Mouse (Mus musculus) kidney, postnatal 4 days (tissue): ENCODE results near the gene Dhx37.
"Not testable (repeated sequence)": the region's sequence is repeated elsewhere in the genome, so short reads cannot be mapped to it uniquely, and the experiment has no call there.

Experiments used
- DNase-seq, 2 experiments: peaks; one replicate each; pipeline ENCODE4 v3.0.0; 2021; ENCODE audit warnings: mixed read lengths in 2 of 2

Gene Dhx37

GRCm38 (mm10) chr5:125388358-125389092, 45.4 kb downstream of the Dhx37 start:
- no peak for DNase-seq

GRCm38 (mm10) chr5:125387295-125387694, 46.6 kb downstream of the Dhx37 start:
- not testable (repeated sequence) for DNase-seq

GRCm38 (mm10) chr5:125385215-125385940, 48.5 kb downstream of the Dhx37 start:
- no peak for DNase-seq

GRCm38 (mm10) chr5:125384512-125385214, 49.3 kb downstream of the Dhx37 start:
- no peak for DNase-seq

- no peak for DNase-seq
Observed at GRCm38 (mm10) chr5:125383637-125384420, 50.1 kb downstream of the Dhx37 start.

- peak; percentile 67 to 78 for DNase-seq
Observed at GRCm38 (mm10) chr5:125382673-125383558, 51.0 kb downstream of the Dhx37 start.

GRCm38 (mm10) chr5:125381954-125382672, 51.8 kb downstream of the Dhx37 start:
- DNase-seq, result no peak

- no peak for DNase-seq
Observed at GRCm38 (mm10) chr5:125378919-125379318, 55.0 kb downstream of the Dhx37 start.

- no peak for DNase-seq
Observed at GRCm38 (mm10) chr5:125377214-125377613, 56.7 kb downstream of the Dhx37 start.

- DNase-seq, result no peak
Observed at GRCm38 (mm10) chr5:125375871-125376270, 58.0 kb downstream of the Dhx37 start.

GRCm38 (mm10) chr5:125372027-125372426, 61.9 kb downstream of the Dhx37 start:
- DNase-seq, result no peak

- DNase-seq, result no peak
Observed at GRCm38 (mm10) chr5:125370950-125371693, 62.8 kb downstream of the Dhx37 start.

GRCm38 (mm10) chr5:125368568-125368967, 65.4 kb downstream of the Dhx37 start:
- DNase-seq, result peak; percentile 68 to 77

- no peak for DNase-seq
Observed at GRCm38 (mm10) chr5:125368156-125368555, 65.8 kb downstream of the Dhx37 start.

- DNase-seq, result no peak
Observed at GRCm38 (mm10) chr5:125364851-125365429, 69.0 kb downstream of the Dhx37 start.

- DNase-seq, result peak; percentile 80 to 86
Observed at GRCm38 (mm10) chr5:125363894-125364293, 70.0 kb downstream of the Dhx37 start.
